ENCODE assay signal across 8 mouse cellular contexts in genomic region chr2:181763006-181763830, GRCm38 (mm10). TPM values are rescaled to one million over a fixed set of nuclear protein-coding genes. Genes with fewer than 3 reads are reported as not detected.
A peak's percentile ranks its signal among the peaks of the same experiment; 100 is the strongest.
DNase-seq lines count a peak whose midpoint lies in the region; ATAC-seq and TF ChIP-seq lines count a peak whose summit lies in the region.

TSS of gene Myt1 (plus strand) at chr2:181763332.

- TF ChIP-seq CTCF in lung, adult 2 months (IDR thresholded peaks at IDR 0.05; ENCODE audit: insufficient read depth, low read length) = no peak

- peaks cover 51% of the 10 kb centered on the region for H3K4me1 ChIP-seq in hindbrain, embryonic 13.5 days (replicated peaks)
- H3K4me1 ChIP-seq in midbrain, embryonic 14.5 days (ENCODE audit: control insufficient read depth, insufficient read depth, low read length) = peaks cover 60% of the 10 kb centered on the region
- H3K4me1 ChIP-seq in lung, adult 2 months (ENCODE audit: control insufficient read depth, insufficient read depth, low read length) = no peaks in the 10 kb centered on the region

- H3K27ac ChIP-seq in hindbrain, embryonic 13.5 days = peak within 1 kb of the TSS; percentile 88
- H3K27ac ChIP-seq in midbrain, embryonic 14.5 days (replicated peaks; ENCODE audit: low read depth, low read length) = peak within 1 kb of the TSS; percentile 90

- H3K9me3 ChIP-seq in hindbrain, embryonic 13.5 days = no peaks in the 10 kb centered on the region
- H3K9me3 ChIP-seq in midbrain, embryonic 14.5 days (ENCODE audit: control insufficient read depth, low read length) = no peaks in the 10 kb centered on the region

- no peak for TF ChIP-seq POLR2A in lung, adult 2 months (IDR thresholded peaks at IDR 0.05; ENCODE audit: borderline replicate concordance, extremely low read depth, low read depth, low read length)

- 12% methylated on average over 8 of the region's 8 CpGs for WGBS in hindbrain, embryonic 13.5 days
- WGBS in midbrain, embryonic 14.5 days = 11% methylated on average over 8 of the region's 8 CpGs
- WGBS in lung, adult 2 months = 50% methylated on average over 8 of the region's 8 CpGs

- peak; percentile 60 for ATAC-seq in hindbrain, embryonic 13.5 days (ENCODE audit: low FRiP score)
- peak; percentile 79 for ATAC-seq in midbrain, embryonic 14.5 days (ENCODE audit: low FRiP score, low TSS enrichment)

- peak within 1 kb of the TSS; percentile 65 for H3K9ac ChIP-seq in hindbrain, embryonic 13.5 days
- peak within 1 kb of the TSS; percentile 52 for H3K9ac ChIP-seq in midbrain, embryonic 14.5 days (replicated peaks; ENCODE audit: low read length)

- no peaks in the 10 kb centered on the region for H3K36me3 ChIP-seq in hindbrain, embryonic 13.5 days
- no peaks in the 10 kb centered on the region for H3K36me3 ChIP-seq in midbrain, embryonic 14.5 days (ENCODE audit: control insufficient read depth, insufficient read depth, low read length)

- peak within 1 kb of the TSS; percentile 34 for H3K4me3 ChIP-seq in hindbrain, embryonic 13.5 days
- peak within 1 kb of the TSS; percentile 57 for H3K4me3 ChIP-seq in midbrain, embryonic 14.5 days (replicated peaks; ENCODE audit: low read depth, low read length)
- H3K4me3 ChIP-seq in lung, adult 2 months (replicated peaks; ENCODE audit: extremely low read depth, low read depth, low read length) = no peak within 1 kb of the TSS

- H3K27me3 ChIP-seq in hindbrain, embryonic 13.5 days = no peaks in the 10 kb centered on the region
- H3K27me3 ChIP-seq in midbrain, embryonic 14.5 days (ENCODE audit: control insufficient read depth, insufficient read depth, low read length) = no peaks in the 10 kb centered on the region

- H3K4me2 ChIP-seq in hindbrain, embryonic 13.5 days = peak within 1 kb of the TSS; percentile 86
- peak within 1 kb of the TSS; percentile 76 for H3K4me2 ChIP-seq in midbrain, embryonic 14.5 days (ENCODE audit: low read length)

- DNase-seq in adrenal gland, postnatal 4 days (ENCODE audit: low spot score in 2 of 2) = no peak
- DNase-seq in adrenal gland, adult 2 months = no peak
- peak; percentile 75 for DNase-seq in embryo, embryonic 10 days (ENCODE audit: low spot score)
- DNase-seq in midbrain, embryonic 14.5 days = peak; percentile 82
- DNase-seq in right cerebral cortex, postnatal 4 days = no peak
- DNase-seq in kidney, postnatal 36 days = no peak
- DNase-seq in lung, adult 2 months = no peak

RNA-seq across cellular contexts. Expression of gene Myt1, which starts in this region (rescaled TPM):
- 10 to 100 TPM; 14.7 TPM for total RNA-seq in adrenal gland, postnatal 4 days (2021)
- total RNA-seq in adrenal gland, adult 2 months (2021) = 1 to 10 TPM; 2.6 to 5.0 TPM
- polyA plus RNA-seq in adrenal gland, adult 2 months (2012; rRNA removed) = 0.91 and 0.99 TPM in 2 replicates
- polyA plus RNA-seq in hindbrain, embryonic 13.5 days (2015; fragmentation: Nextera tagmentation; extraction: Ambion mirVana) = 35.0 and 36.2 TPM in 2 replicates
- polyA plus RNA-seq in midbrain, embryonic 14.5 days (2014; fragmentation: Nextera tagmentation; extraction: Ambion mirVana) = 21.2 and 31.3 TPM in 2 replicates
- polyA plus RNA-seq in lung, adult 2 months (2012; rRNA removed) = 0.02 TPM in 1 of 2 replicates, not detected in the other

Comparison
In these comparisons a context has a peak if more than half of its experiments do, and no peak if none do; other contexts are left out.
1. RNA of gene Myt1 (polyA plus RNA-seq): 35.0 to 36.2 TPM in hindbrain, embryonic 13.5 days and 21.2 to 31.3 TPM in midbrain, embryonic 14.5 days; 0.91 to 0.99 TPM in adrenal gland, adult 2 months and 0.02 TPM in lung, adult 2 months; every median in the first group is over 10 times any median in the second.
2. DNase-seq: peak in embryo, embryonic 10 days (single experiment) and midbrain, embryonic 14.5 days (single experiment); none in adrenal gland, postnatal 4 days (0 of 2), adrenal gland, adult 2 months (single experiment), right cerebral cortex, postnatal 4 days (single experiment), kidney, postnatal 36 days (0 of 2) and lung, adult 2 months (single experiment).